Mouse (Mus musculus): ENCODE results near the gene Tex19.2. TPM values are rescaled to one million over a fixed set of nuclear protein-coding genes. Genes with fewer than 3 reads are reported as not detected.
"Not testable (repeated sequence)": the region's sequence is repeated elsewhere in the genome, so short reads cannot be mapped to it uniquely, and the experiment has no call there.

Tex19.2 gene
- total RNA-seq, 2 experiments from 2014 or later: not detected

DNA sequence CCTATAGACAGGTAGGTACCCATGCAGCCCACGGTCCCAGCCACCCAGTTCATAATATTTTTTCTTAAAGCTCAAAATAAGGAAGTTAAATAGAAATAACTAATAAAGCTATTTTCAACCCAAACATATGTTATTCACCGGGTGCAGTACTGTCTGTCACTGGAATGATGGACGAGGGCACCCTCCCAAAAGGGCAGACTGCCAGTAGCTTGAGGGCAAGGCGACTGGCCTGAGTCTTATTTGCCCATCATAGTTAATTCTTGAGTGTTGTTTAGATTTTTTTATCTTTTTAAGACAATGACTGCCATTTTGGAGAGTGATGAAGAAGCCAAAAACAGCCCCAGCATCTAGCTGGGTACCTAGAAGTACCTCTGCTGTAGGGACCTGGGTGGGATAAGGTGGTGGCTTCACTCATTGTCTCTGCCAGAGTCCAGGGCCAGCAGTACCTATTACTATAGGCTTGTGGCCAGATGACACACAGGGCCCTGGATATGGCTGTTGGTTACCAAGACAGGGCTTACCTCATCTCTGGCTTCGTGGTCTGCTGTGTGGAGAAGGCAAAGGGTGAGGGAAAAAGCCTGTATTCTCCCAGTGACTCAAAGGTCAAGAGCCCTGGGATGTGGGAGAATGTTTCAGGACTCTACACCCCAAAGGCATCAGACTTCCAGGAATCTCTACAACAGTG lies 6.2 kb downstream of the Tex19.2 start:
- ATAC-seq (replicated peaks; ENCODE audit: low FRiP score, poor library complexity, severe bottlenecking): no peak

DNA sequence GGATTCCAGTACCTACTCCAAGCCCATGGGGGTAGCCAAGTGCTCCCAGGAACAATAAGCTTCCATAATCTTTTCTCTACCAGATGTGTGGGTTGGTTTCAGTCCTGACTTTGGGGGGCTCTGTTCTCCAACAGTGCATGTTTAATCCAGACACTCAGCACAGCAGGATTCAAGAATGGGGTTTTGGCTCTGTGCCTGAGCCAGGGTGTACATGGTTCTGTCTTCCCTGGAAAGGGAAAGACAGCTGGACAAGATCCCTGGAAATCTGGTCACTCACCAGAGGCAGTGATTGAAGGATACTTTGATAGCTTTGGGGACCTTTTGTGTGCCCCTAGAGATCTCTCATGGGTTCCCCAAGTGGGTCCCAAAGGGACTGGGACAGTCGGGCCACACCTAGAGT lies 6.9 kb downstream of the Tex19.2 start:
- ATAC-seq (replicated peaks; ENCODE audit: low FRiP score, poor library complexity, severe bottlenecking): no peak

DNA sequence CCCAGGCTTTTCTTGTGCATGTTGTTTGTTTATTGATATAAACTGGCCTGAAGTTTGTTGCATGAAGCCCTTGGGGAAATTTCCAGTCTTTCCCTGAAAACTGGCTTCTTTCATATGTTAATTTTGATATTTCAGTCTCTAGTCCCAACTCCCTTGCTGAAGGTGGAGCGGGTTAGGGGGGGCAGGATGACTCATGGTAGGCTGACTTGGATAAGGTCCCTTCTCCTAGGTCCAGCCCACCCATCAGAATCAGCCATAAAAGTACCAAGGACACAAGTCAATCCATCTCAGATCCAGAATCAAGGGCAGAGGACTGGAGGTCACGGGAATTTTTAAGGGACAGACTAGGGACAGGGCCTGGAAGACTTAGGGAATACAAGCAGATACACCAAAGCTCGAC lies 7.4 kb downstream of the Tex19.2 start:
- ATAC-seq (replicated peaks; ENCODE audit: low FRiP score, poor library complexity, severe bottlenecking): no peak

DNA sequence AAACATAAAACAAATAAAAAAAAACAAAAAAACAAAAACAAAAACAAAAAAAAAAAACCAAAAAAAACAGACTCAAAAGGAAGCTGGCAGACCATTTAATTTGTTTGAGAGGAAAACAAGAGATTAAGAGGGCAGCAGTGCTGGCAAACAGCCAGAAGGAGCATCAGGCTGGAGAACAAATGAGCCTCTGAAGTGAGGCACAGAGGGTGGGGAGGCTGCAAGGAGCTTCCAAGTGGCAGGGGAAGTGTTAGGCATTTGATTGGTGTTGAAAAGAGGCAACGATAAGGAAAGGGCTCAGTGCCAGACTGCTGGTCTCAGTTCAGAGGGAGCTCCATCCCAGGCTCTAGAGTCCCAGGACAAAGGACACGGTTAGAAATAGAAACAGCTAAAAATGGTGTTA lies 8.5 kb downstream of the Tex19.2 start:
- no peak for ATAC-seq (replicated peaks; ENCODE audit: low FRiP score, poor library complexity, severe bottlenecking)

DNA sequence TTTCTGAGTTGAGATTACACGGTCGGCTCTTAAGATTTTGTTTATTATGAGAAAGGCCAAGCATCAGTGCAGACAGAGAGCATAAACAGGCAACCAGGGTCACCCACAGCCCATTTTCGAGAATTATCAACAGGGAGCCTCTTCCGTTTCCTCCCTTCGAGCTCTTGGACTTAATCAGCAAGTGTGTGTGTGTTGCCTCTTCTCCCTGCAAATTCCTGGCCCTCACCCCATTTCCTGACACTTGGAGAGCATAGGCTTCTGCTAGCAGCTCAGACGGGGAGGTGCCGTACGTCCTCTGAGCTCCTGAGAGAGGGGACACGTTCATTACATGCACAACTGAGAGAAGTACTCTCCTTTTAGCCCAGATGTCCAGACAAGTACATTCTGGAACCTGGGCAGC lies 10.4 kb downstream of the Tex19.2 start:
- no peak for ATAC-seq (replicated peaks; ENCODE audit: low FRiP score, poor library complexity, severe bottlenecking)

DNA sequence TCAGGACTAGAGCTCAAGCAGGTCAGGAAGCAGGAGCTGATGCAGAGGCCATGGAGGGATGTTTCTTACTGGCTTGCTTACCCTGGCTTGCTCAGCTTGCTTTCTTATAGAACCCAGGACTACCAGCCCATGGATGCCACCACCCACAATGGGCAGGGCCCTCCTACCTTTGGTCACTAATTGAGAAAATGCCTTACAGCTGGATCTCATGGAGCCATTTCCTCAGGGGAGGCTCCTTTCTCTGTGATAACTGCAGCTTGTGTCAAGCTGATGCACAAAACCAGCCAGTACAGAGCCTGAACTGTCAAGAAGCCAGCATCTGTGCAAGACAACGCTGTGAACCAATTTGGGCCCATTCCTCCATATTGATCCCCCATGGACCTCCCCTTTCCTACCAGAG lies 11.2 kb downstream of the Tex19.2 start:
- not testable (repeated sequence) for ATAC-seq (replicated peaks; ENCODE audit: low FRiP score, poor library complexity, severe bottlenecking)

DNA sequence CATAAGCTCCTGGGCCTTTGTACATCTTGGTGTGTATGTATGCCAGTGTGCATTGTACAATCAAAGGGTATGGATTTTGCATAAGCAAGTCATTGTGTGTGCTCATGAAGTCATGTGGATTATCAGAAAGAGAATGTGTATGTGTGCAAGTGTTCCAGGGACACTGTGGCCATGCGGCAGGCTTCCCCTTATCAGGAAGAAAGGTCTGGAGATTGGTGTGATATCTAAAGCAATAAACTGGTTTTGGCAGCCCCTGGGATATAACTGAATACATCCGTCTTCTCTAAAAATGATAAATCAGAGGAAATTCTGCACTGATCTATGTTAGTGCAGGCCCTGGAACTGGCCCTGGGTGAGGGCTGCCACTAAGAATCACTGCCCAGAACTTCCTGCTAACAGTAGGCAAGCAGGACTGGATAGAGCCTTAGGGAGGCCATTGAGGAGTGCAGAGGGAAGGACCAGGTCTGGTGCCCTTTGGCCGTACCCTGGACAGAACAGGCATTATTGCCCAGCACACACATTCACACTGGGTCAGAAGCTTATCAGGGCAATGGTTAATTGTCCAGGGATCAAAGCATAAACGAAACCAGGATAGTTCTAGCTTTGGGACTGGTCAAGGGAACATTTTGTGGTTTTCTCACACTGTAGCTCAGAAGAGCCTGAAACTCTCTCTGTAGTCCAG lies 17.2 kb downstream of the Tex19.2 start:
- no peak for ATAC-seq (replicated peaks; ENCODE audit: low FRiP score, poor library complexity, severe bottlenecking)

DNA sequence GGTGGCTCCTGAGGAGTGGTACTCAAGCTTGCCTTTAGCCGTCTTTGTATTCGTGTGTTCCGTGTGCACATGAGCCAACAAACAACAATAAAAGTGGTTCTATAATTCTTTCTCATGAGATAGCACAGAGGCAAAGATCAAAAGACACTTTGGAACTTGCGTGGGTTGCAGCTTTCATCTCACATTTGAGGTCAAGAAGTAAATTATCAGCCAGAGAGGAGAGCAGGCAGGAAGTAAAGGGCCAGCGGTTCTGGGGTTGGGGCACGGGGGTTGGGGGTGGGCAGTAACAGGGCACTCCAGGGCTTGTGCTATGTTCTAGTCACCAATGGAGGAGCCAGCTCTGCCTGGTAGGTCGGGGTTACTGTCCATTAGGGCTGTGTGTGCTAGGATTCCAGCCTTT lies 17.8 kb downstream of the Tex19.2 start:
- no peak for ATAC-seq (replicated peaks; ENCODE audit: low FRiP score, poor library complexity, severe bottlenecking)

DNA sequence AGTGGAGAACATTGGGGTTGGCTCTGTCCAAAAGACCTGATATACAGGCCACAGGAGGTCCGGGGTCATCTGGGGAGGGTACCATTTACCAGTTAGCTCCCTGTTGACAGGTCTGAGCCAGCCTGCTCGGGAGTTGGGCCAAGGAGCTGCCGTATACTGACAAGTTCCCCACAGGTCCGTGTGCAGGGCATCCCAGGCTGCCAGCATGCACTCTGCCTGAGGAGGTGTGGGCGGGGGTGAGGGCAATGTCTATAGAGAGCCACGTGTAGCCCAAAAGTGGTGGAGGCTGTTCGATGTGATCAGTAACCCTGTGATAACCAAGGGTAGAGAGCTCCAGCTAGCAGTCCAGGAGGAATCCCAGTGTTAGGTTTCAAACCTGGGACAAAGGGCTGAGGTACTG lies 18.7 kb downstream of the Tex19.2 start:
- ATAC-seq (replicated peaks; ENCODE audit: low FRiP score, poor library complexity, severe bottlenecking): no peak

DNA sequence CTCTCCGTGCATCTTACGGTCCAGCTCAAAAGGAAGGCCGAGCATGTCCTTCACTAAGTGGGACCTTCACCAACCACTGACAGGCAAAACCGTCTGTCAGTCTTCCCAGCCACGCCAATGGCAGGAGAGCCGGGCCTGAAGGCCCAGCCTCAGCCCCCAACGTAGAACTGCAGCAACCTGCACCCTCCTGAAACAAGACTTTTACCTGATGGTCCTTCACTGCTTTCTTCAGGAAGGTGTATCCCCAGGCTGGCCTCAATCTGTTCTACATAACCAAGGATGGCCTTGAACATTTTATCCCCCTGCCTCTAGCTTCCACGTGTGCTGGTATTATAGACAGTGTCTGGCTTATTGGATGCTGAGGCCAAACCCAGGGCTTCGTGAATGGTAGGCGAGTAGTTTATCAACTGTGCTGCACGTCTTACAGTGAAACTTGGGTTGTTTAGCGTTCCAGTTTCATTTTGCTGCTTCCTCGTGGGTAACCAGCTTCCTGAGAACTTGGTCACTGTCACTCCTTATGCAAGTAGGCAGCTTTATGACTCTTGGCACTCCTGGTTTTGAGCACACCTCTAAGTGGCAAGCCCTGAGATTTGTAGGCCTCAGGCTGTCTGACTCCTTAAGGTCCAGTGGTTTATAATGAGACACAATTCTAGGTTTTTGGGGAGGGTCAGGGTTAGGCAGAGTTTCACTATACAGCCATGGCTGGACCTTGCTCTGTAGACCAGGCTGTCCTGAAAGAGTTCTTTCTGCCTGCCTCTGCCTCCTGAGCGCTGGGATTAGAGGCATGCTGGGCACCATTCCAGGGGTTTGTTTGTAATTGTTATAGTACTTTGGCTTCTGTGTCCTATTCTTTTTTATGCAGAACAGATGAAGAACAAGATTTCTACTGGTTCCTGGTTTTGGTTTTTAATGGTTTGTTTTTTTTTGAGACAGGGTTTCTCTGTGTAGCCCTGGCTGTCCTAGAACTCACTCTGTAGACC lies 25.6 kb downstream of the Tex19.2 start:
- no peak for ATAC-seq (replicated peaks; ENCODE audit: low FRiP score, poor library complexity, severe bottlenecking)

DNA sequence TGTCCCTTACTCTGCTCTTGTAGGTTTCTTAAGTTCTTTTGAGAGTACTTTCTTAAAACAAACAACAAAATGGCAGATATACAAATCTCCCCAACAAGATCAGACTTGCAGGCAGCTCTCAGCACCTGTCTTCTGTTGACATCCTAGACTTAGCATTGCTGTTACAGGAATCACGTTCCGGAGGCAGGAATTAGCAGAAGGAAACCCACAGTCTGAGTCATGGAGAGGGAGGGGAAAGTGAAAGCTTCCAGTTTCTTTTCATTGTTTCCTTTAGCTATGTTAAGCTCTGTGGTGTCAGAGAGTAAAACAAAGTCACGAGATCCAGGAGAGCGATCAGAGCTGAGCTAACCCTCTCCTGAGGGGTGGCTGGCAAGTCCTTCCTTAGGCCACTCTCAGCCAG lies 27.5 kb downstream of the Tex19.2 start:
- no peak for ATAC-seq (replicated peaks; ENCODE audit: low FRiP score, poor library complexity, severe bottlenecking)

DNA sequence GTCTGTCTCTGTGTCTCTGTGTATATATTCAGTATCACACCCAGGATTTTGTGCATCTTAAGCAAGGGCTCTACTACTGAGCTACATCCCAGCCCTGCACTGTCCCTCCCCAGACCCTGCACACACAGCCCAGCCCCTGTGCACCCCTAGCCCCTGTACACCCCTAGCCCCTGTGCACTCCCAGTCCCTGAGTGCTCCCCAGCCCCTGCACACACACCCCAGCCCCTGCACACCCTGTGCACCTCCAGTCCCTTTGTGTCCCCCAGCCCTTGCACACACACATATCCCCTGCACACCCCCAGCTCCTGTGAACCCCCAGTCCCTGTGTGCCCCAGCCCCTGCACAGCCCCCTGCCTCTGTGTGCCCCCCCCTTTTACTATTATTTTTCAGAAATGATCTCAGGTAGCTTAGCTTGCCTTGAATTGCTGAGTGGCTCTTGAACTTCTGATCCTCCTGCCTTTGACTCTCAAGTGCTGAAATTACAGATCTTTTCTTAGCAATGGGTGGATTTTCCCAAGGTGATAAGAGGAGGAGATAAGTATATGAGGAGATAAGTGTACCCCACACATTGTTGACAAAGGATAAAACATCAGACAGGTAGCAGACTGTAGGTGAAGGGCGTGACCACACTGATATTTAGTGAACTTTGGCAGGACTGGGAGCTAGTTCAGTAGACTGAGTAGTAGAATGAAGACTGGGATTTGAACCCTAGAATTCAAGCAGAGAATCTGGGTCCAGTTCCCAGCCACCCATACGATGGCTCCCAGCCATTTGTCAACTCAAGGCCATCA lies 28.5 kb downstream of the Tex19.2 start:
- ATAC-seq (replicated peaks; ENCODE audit: low FRiP score, poor library complexity, severe bottlenecking): no peak

DNA sequence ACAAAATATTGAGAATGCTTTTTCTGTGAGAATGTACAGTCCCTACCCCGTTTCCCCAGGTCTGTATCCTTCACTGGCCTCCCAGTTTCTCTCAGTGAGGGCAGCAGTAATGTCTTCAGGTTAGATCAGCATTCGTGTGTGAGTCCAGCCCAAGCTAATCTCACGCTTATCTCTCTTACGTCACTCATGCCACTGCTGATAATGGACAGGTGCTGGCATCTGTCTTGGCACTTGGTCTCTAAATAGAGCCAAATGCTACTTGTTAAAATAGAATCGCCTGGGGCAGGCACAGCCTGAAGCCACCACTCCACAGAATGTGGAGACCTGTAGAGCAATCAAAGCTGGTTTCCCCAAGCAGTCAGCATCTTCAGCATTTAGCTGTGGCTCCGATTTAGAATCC lies 29.5 kb downstream of the Tex19.2 start:
- ATAC-seq (replicated peaks; ENCODE audit: low FRiP score, poor library complexity, severe bottlenecking): no peak

DNA sequence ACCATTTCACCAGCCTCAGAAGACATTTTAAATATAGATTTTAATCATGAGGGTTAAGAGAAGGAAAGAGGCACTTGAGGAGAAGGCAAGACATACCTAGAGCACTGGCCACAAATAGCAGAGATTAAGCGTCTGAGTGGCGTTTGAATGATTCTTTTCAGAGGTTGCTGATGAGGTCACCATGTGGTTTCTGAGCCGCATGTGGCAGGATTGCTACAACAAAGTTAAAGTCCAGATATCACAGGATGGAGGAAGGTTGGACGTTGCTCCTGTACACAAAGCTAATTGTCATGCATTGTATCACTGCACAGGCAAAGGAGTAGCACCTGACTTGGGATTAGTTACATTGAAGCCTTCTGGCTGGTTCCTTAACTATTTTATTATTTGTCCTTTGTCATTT lies 32.2 kb downstream of the Tex19.2 start:
- ATAC-seq (replicated peaks; ENCODE audit: low FRiP score, poor library complexity, severe bottlenecking): no peak

DNA sequence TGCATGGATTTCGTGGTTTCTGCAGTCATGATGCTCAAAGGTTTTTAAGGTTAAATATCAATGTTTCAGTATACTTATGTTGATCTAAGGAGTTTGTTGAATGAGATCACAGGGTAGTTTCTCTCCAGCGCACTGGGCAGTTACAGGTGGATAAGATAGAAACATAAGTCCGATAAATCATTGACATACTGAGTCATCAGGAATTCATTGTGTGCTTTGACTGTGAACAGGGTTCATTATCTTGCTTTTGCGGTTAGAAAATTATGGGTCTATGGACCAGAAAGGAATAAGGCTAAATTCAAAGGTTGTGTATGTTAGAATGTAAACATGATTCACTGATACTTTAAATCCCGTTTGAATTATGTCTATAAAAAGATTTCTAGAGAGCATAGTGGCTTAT lies 33.3 kb downstream of the Tex19.2 start:
- ATAC-seq (replicated peaks; ENCODE audit: low FRiP score, poor library complexity, severe bottlenecking): no peak

DNA sequence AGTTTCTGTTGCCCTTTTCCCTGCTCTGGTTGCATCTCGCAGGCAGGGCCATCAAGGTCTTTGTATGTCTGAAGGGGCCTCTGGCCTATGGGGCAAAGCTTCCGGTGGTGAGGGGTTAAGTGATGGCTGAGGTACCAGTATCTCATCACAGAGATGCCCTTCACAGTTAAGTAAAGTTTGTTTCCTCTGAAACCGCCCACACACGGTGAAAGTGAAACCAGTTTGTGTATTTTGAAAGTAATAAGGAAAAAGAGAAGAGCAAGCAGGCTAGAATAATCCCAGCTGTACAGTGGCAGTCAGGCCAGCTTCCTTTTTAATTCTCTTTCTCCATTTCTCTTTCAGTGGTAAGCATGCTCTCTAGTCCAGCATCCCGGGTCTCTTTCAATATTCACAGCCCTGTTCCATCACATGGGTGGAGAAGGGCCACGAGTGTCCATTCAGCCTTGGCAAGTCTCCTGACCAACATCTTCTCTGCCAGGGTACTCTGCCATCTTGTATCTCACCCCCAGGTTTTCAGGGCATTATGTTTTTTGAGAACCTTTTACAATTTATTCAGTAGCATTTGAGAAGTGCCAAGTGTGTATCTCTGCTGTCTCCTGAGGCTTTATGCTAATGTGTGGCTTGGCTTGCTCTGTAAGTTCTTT lies 35.5 kb downstream of the Tex19.2 start:
- ATAC-seq (replicated peaks; ENCODE audit: low FRiP score, poor library complexity, severe bottlenecking): no peak

DNA sequence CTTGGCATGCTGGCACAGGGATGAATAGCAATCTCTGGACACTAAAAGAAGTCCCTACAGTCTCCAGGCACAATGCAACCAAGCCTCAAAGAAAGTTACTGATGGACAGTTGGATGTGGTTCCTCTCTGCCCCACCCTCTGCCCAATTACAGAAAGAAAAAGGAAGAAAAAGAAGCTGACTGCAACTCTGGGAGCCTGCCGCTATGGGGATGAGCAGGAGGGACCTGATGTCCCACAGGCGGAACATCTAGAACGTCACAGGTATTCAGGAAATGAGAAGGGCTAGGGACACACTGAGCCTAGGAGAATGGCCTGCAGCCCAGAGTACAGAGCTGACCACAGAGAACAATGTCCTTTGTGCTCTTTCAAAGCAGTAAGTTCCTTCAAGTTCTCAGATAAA lies 36.2 kb downstream of the Tex19.2 start:
- ATAC-seq (replicated peaks; ENCODE audit: low FRiP score, poor library complexity, severe bottlenecking): no peak

DNA sequence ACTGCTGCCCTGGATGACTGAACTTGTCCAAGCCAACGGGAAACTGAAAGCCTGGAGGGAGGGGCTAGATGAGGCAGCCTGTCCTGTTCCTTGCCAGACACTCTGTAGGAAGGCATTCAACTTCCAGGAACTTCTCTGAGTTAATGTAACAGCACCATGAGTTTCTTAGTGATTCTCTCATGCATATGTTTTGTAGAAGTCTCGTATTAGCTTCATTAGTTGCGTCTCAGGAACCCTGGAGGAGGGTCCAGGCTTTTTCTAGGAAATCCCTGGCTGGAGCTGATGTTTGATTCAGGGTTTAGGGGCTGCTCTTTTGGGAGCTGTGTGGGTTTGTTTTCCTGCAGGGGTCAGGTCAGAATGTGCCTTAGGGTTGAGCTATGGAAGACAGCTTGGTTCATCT lies 37.4 kb downstream of the Tex19.2 start, which contains the start of gene Sectm1a:
TSS of gene Sectm1a (minus strand) at position 101 of the 400 bp plus-strand sequence.
- ATAC-seq (replicated peaks; ENCODE audit: low FRiP score, poor library complexity, severe bottlenecking): no peak

DNA sequence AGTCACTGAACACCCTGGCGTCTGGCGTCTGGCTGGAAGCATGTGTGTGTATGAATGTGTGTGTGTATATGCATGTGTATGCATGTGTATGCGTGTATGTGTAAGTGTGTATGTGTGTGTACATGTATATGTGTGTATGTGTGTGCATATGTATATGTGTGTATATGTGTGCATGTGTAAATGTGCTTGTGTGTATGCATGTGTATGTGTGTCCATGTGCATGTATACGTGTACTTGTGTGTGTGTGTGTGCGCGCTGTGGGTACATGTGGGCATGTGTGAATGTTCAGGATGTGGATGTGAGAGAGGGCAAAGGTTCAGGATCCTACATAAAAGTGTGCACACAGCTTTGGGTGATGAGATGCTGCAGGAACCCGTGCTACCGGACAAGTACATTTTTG lies 38.1 kb downstream of the Tex19.2 start:
- ATAC-seq (replicated peaks; ENCODE audit: low FRiP score, poor library complexity, severe bottlenecking): no peak
